Mouse (Mus musculus) forebrain, embryonic 15.5 days (tissue): ENCODE results near the gene Ulk3. TPM values are rescaled to one million over a fixed set of nuclear protein-coding genes. Genes with fewer than 3 reads are reported as not detected.

Experiments
- ATAC-seq: fragments of 200-750 bp; cut with Nextera tagmentation; replicated peaks from 2 replicates; pipeline ENCODE4 v1.8.0; 2017; ENCODE audit warnings: mild to moderate bottlenecking, moderate TSS enrichment, moderate library complexity
- H3K27ac ChIP-seq: fragments of 300-500 bp; sonication (generic); replicated peaks from 2 replicates; pipeline ENCODE4 v1.5.1; 2015; ENCODE audit warnings: mild to moderate bottlenecking, inconsistent platforms
- H3K27me3 ChIP-seq: fragments of 300-500 bp; sonication (generic); 2 replicates; pipeline ENCODE4 v1.6.1; 2015; ENCODE audit warnings: inconsistent platforms
- H3K36me3 ChIP-seq: fragments of 300-500 bp; sonication (generic); 2 replicates; pipeline ENCODE4 v1.6.1; 2015; ENCODE audit warnings: mild to moderate bottlenecking, inconsistent platforms
- H3K4me1 ChIP-seq: fragments of 300-500 bp; sonication (generic); 2 replicates; pipeline ENCODE4 v1.6.1; 2015; ENCODE audit warnings: inconsistent platforms
- H3K4me2 ChIP-seq: fragments of 300-500 bp; sonication (generic); replicated peaks from 2 replicates; pipeline ENCODE4 v1.6.1; 2015; ENCODE audit warnings: mild to moderate bottlenecking, inconsistent platforms
- H3K4me3 ChIP-seq: fragments of 300-500 bp; sonication (generic); 2 replicates; pipeline ENCODE4 v1.5.1; 2015; ENCODE audit warnings: mild to moderate bottlenecking, inconsistent platforms
- H3K9ac ChIP-seq: fragments of 300-500 bp; sonication (generic); replicated peaks from 2 replicates; pipeline ENCODE4 v1.6.1; 2015; ENCODE audit warnings: mild to moderate bottlenecking, inconsistent platforms
- H3K9me3 ChIP-seq: fragments of 300-500 bp; sonication (generic); 2 replicates; pipeline ENCODE4 v1.6.1; 2016; ENCODE audit warnings: inconsistent platforms
- WGBS: fragments of 180-500 bp; shearing (Covaris S2); methylation state at CpG from one replicate; pipeline ENCODE4 v1.1.7; 2015; ENCODE audit warnings: mixed read lengths; 5-methylcytosine and 5-hydroxymethylcytosine counted together
- polyA plus RNA-seq: library from polyadenylated mRNA; unstranded; fragments of >200 nt; fragmentation: Nextera tagmentation; extraction: Ambion mirVana; gene quantifications from 2 replicates; pipeline ENCODE4 v1.2.1, GENCODE M21; 2015

The Ulk3 gene
- 26.6 and 29.8 TPM in 2 replicates for polyA plus RNA-seq

DNA sequence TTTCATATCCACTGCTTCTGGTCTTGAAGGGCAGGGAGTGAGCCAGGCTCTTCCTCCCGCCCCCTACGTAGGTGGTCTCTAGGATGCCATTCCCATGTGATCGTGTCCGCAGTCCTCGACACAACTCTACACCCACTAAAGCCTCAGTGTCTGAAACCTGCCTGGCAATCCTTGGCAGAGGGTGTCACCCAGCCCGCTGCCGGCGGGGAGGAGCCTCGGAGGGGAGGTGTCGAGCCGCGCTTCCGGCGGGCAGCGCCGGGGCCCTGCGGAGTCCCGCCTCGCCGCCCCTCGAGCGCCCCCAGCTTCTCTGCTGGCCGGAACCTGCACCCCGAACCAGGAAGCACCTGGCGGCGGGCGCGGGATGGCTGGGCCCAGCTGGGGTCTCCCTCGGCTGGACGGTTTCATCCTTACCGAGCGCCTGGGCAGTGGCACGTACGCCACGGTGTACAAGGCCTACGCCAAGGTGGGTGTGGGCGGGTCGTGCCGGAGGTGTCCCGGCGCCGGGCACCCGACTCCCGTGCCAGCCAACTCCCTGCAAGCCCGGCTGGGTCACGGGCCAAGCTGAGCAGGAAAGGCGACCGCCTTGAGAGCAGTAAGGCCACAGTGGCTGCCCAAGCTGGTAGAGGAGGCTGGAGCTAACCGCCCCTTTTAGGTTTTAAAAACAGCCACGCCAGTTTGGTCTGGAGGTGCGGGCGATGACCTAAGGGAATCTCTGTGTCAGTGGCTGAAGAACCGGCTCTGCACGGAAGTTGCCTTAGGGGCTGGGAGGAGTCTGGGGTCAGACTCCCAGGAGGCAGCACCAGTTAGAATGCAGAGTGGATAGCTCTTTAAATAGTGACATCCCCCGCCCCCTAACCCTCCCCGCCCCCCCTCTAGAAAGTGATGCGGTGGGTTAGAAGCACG, at the start of gene Ulk3:
Gene Ulk3 (plus strand): TSS at position 229 of the 903 bp plus-strand sequence.
- peak within 1 kb of the TSS; percentile 74 for H3K9ac ChIP-seq
- peak within 1 kb of the TSS; percentile 76 for H3K4me3 ChIP-seq
- peak within 1 kb of the TSS; percentile 77 for H3K4me2 ChIP-seq
- H3K4me1 ChIP-seq = peaks cover 14% of the 10 kb centered on the region
- ATAC-seq = peak; percentile 87
- peak within 1 kb of the TSS; percentile 71 for H3K27ac ChIP-seq
- WGBS = 1% methylated on average over 58 of the region's 58 CpGs
- H3K27me3 ChIP-seq = no peaks in the 10 kb centered on the region
- H3K9me3 ChIP-seq = no peaks in the 10 kb centered on the region
- peaks cover 44% of the 10 kb centered on the region for H3K36me3 ChIP-seq

DNA sequence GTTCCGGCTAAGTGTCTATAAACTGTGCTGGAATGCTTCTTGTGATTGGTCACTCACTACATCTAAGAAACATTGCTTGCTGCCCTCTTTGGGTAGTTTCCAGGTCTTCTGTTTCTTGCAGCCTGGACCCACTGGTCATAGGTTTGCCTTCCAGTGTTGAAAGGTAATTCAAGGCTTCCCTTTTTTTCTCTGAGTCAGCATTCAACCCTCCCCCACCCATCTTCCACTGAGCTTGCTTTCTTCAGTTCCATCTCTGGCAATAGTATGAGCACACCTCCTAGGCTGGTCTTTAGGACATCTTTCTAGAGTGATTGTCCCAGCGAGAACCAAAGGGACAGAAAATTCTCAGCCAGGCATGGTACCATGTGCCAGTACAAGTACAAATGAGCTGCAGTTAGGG, 49.7 kb upstream of the Ulk3 start:
- H3K36me3 ChIP-seq = peaks cover 53% of the 10 kb centered on the region
- H3K4me2 ChIP-seq = no peak overlapping the region
- H3K9me3 ChIP-seq = no peaks in the 10 kb centered on the region
- 92% methylated on average over 2 of the region's 2 CpGs for WGBS
- no peak overlapping the region for H3K9ac ChIP-seq
- no peak overlapping the region for H3K4me3 ChIP-seq
- H3K27me3 ChIP-seq = no peaks in the 10 kb centered on the region
- no peak for ATAC-seq
- no peak overlapping the region for H3K27ac ChIP-seq
- H3K4me1 ChIP-seq = peaks cover 22% of the 10 kb centered on the region

DNA sequence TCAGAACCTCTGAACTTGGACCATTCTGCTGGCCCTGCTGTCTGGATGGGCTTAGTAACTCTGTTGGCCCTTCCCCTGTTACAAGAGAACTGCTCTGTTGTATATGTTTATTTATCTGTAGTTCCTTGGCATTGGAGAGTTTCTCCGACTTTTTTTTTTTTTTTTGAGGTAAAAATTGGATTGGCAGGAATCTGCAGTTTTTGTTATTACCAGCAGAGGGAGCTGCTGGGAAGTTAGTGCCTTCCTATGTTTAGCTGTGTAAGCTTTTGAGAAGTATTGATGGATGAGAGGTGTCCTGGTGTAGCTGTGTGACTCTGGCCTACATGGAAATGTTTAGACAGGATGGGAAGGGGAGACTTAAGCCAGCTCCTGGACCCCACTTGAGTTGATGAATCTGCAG, 47.9 kb upstream of the Ulk3 start:
- Histone ChIP-seq H3K4me3 (no peak overlapping the region), H3K36me3 (peaks cover 65% of the 10 kb centered on the region), H3K4me2 (no peak overlapping the region), H3K27ac (no peak overlapping the region; the same call in 1 of the 2 replicates), H3K27me3 (no peaks in the 10 kb centered on the region), H3K9me3 (no peaks in the 10 kb centered on the region), H3K4me1 (peaks cover 22% of the 10 kb centered on the region), H3K9ac (no peak overlapping the region)
- no peak for ATAC-seq
- 7% methylated on average over 1 of the region's 1 CpGs for WGBS

DNA sequence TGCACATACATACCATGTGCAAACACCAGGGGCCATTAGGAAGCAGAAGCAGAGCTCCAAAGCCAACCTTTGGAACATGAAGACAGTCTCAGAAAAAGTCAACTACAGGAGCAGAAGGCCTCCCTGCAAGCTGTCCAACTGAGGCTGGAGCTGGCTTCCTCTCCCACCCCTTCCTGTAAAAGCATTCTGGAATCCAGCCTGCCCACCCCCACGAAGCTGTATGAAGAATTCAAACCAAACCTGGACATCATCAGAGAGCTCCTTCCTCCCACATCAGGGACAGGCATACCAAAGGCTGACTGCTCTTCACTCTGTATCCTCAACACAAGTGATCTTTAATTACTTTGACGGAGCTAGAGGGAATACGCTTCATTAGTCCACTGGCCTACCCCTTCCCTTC, 45.3 kb upstream of the Ulk3 start:
- H3K9ac ChIP-seq = no peak overlapping the region
- peaks cover 80% of the 10 kb centered on the region for H3K36me3 ChIP-seq
- ATAC-seq = no peak
- no peak overlapping the region for H3K4me2 ChIP-seq
- H3K27me3 ChIP-seq = no peaks in the 10 kb centered on the region
- no peak overlapping the region for H3K27ac ChIP-seq
- peaks cover 7% of the 10 kb centered on the region for H3K4me1 ChIP-seq
- H3K4me3 ChIP-seq = no peak overlapping the region
- WGBS = 83% methylated on average over 3 of the region's 3 CpGs
- no peaks in the 10 kb centered on the region for H3K9me3 ChIP-seq

DNA sequence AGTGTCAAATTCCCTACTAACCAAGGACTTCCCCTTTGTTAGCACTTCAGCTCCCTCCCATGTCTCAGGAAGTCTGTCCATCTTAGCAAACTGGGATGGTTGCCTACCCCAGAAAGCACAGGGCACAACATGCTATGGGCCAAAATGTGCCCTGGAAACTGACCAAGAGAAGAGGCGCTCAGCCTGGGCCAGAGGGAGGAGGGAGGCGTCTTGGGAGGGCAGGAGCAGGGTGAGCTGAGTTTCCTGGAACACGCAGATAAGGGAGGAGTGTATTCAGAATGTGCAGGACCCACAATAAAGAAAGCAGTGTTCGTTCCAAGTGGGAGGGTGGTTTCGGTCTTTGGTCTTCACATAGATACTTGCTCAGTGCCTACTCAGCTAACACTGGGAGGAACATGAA, 42.0 kb upstream of the Ulk3 start:
- Histone ChIP-seq H3K4me1 (peaks cover 16% of the 10 kb centered on the region), H3K36me3 (peaks cover 54% of the 10 kb centered on the region)
- 83% methylated on average over 5 of the region's 5 CpGs for WGBS

DNA sequence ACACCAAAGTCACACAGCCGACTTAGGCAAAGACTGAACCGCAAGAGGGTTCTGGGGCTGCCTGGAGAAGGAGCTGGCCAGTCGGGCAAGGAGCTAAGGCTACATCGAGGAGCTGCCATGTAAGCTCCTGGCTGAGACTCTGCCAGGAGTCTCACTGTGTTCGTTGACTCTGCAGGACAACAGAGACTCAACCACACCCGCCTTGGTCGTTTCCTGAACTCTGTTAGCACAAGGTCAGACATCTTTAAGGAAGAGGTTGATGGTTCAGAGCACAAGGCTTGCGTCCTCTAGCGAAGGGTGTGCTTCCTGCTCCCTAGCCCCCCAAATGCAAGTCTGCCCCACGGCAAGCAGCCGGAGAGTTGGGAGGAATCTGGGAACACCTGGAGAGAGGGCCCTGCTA, 41.4 kb upstream of the Ulk3 start:
- WGBS = 92% methylated on average over 11 of the region's 11 CpGs

More for the DNA sequence above, 42.0 kb upstream of the Ulk3 start:
- ATAC-seq = no peak
- Histone ChIP-seq H3K27ac (no peak overlapping the region), H3K4me3 (no peak overlapping the region), H3K4me2 (no peak overlapping the region), H3K9ac (no peak overlapping the region), H3K9me3 (no peaks in the 10 kb centered on the region), H3K27me3 (no peaks in the 10 kb centered on the region)

DNA sequence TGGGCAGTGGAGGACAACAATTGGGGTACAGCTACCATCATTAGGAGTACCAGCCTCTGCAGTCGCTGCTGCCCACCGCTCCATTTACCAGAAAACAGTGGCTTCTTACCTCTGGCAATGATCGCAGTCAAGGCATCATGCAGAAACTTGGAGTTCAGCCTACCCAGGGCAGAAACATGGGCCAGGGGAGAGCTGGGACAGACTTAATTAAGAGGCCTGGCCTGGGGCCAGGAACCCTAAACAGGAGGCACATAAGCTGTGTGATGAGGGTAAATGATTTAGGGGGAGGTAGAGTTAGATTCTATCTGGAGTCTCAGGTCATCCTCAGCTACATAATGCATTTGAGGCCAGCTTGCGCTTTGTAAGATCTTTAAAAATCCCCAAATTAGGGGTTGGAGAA, 40.1 kb upstream of the Ulk3 start:
- H3K27ac ChIP-seq = peak overlapping the region; percentile 25
- ATAC-seq = no peak

More for the DNA sequence above, 41.4 kb upstream of the Ulk3 start:
- no peak overlapping the region for H3K4me3 ChIP-seq
- H3K27me3 ChIP-seq = no peaks in the 10 kb centered on the region
- no peak overlapping the region for H3K9ac ChIP-seq
- no peak overlapping the region for H3K4me2 ChIP-seq
- H3K36me3 ChIP-seq = peaks cover 48% of the 10 kb centered on the region
- peaks cover 18% of the 10 kb centered on the region for H3K4me1 ChIP-seq
- ATAC-seq = no peak
- no peaks in the 10 kb centered on the region for H3K9me3 ChIP-seq
- no peak overlapping the region for H3K27ac ChIP-seq

DNA sequence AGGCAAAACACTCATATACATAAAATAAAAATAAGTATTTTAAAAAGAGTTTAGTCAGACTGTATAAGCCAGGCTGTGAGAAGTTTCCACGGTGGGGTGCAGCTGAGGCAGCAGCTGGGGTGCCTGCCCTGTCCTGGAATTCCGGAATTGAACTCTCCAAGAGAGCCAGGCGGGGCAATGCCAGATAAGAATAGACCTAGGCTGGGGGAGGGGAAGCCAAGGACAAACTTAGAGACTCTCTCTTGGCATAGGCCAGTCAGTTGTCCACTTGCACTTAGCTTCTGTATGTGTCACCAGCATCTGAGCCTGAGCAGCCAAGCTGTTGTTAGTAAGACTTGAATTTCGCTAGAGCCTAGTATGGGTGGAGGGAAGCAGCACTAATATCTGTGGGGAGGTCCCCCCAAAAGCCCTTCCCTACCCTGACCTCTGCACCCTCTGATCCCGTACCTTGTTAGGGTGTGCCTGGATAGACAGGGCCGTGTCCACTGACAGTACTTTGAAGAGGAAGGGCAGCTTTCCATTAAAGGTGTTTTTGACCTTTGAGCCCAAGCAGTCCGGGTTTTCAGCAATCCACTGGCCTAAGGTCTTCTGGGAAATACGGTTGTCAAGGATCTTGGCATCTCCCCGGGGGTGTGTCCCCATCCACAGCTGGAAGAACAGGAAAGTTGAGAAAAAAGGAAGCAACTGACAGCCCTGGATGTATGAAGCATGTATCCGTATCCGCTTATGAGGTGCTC, 39.0 kb upstream of the Ulk3 start:
- Histone ChIP-seq H3K27me3 (no peaks in the 10 kb centered on the region), H3K36me3 (peaks cover 24% of the 10 kb centered on the region; the same call in 1 of the 2 replicates), H3K9ac (no peak overlapping the region), H3K4me3 (no peak overlapping the region), H3K4me1 (peaks cover 18% of the 10 kb centered on the region), H3K4me2 (no peak overlapping the region), H3K9me3 (no peaks in the 10 kb centered on the region), H3K27ac (no peak overlapping the region)
- 92% methylated on average over 11 of the region's 11 CpGs for WGBS
- no peak for ATAC-seq

More for the DNA sequence above, 40.1 kb upstream of the Ulk3 start:
- Histone ChIP-seq H3K36me3 (peaks cover 36% of the 10 kb centered on the region), H3K4me1 (peaks cover 18% of the 10 kb centered on the region), H3K9ac (no peak overlapping the region), H3K9me3 (no peaks in the 10 kb centered on the region), H3K27me3 (no peaks in the 10 kb centered on the region), H3K4me3 (no peak overlapping the region), H3K4me2 (no peak overlapping the region)
- 56% methylated on average over 4 of the region's 4 CpGs for WGBS

DNA sequence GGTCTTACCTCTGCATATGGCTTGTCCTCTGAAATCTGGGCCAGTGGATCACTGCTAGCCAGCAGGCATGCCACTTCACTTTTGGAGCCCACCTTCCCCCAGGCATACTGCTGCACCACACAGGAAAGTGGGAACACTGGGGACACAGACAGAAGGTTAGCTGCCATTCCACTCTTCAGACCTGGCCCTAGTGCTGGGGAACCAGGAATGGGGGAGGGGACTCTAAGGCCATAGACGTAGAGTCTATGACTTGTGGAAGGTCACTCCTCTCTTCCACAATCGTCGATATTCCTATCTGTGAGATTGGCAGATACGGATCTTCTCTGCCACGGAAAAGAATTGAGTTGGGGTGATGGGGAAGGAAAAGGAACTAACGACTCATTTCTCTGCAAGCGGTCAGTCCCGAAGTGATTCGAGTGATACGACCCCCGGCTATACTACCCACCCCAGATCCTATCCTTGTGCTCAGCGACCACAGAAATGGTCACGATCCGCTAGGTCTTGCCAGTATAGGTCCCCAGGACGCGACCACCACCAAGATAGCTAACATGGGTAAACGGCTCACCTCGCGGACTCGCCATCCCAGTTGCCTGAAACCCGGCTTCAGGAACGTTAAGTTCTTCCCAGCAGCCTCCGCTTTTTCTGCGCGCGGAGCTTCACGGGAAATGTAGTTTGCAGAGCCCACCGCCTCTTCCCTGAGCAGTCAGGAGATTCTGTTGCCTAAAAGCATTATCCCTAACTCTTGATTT, 36.9 kb upstream of the Ulk3 start, which contains the start of gene Mpi:
Gene Mpi (minus strand): TSS at position 625 of the 749 bp plus-strand sequence.
- ATAC-seq = peak; percentile 61
- Histone ChIP-seq H3K4me1 (peaks cover 18% of the 10 kb centered on the region), H3K4me2 (peak within 1 kb of the TSS; percentile 59), H3K27me3 (no peaks in the 10 kb centered on the region), H3K36me3 (peaks cover 15% of the 10 kb centered on the region; the same call in 1 of the 2 replicates), H3K27ac (no peak within 1 kb of the TSS), H3K9ac (peak within 1 kb of the TSS; percentile 58), H3K9me3 (no peaks in the 10 kb centered on the region), H3K4me3 (peak within 1 kb of the TSS; percentile 51)
- under 1% methylated on average over 28 of the region's 28 CpGs for WGBS

DNA sequence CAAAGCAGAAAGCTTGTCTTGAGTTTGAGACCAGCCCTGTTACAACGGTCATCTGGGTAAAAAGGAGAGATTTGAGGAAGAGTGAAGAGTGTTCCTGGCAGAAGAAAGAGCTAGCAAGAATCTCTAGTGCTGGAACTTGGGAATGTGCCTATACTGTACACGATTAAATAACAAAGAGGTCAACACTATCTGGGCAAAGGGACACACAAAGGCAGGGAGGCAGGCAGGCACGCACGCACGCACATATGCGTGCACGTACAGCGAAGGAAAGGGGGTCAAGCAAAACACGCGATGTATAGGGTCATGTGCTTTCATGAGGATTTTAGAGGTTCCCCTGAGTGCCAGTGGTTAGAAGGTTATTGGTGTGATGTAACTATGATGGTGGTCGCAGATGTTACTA, 36.1 kb upstream of the Ulk3 start:
- Histone ChIP-seq H3K36me3 (peaks cover 9% of the 10 kb centered on the region; the same call in 1 of the 2 replicates), H3K9ac (no peak overlapping the region), H3K4me1 (peaks cover 18% of the 10 kb centered on the region), H3K4me2 (no peak overlapping the region), H3K4me3 (no peak overlapping the region), H3K27ac (no peak overlapping the region), H3K9me3 (no peaks in the 10 kb centered on the region), H3K27me3 (no peaks in the 10 kb centered on the region)
- ATAC-seq = peak; percentile 26
- 77% methylated on average over 11 of the region's 11 CpGs for WGBS

DNA sequence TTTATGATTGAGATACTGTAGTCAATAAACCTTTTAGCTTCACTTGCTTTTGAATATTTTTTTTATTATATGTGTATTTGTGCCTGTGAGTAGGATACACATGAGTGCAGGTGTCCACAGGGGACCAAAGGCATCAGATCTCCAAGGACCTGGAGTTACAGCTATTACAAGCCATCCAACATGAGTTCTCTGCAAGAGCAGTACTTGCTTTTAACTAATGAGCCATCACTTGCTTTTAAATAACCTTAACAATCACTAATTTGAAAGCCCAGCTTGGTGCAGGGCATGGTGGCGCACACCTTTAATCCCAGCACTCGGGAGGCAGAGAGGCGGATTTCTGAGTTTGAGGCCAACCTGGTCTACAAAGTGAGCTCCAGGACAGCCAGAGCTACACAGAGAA, 34.5 kb upstream of the Ulk3 start:
- H3K4me1 ChIP-seq = peaks cover 9% of the 10 kb centered on the region
- H3K4me2 ChIP-seq = no peak overlapping the region
- no peaks in the 10 kb centered on the region for H3K27me3 ChIP-seq
- H3K9ac ChIP-seq = no peak overlapping the region
- H3K27ac ChIP-seq = no peak overlapping the region
- no peaks in the 10 kb centered on the region for H3K36me3 ChIP-seq
- 25% methylated on average over 3 of the region's 3 CpGs for WGBS
- ATAC-seq = no peak
- H3K4me3 ChIP-seq = no peak overlapping the region
- H3K9me3 ChIP-seq = no peaks in the 10 kb centered on the region
